Mouse (Mus musculus): ENCODE data around the gene Gm21987. TPM values are rescaled to one million over a fixed set of nuclear protein-coding genes. Genes with fewer than 3 reads are reported as not detected.

Gm21987 gene
- not detected in 2 replicates for polyA plus RNA-seq (2012; rRNA removed)

DNA sequence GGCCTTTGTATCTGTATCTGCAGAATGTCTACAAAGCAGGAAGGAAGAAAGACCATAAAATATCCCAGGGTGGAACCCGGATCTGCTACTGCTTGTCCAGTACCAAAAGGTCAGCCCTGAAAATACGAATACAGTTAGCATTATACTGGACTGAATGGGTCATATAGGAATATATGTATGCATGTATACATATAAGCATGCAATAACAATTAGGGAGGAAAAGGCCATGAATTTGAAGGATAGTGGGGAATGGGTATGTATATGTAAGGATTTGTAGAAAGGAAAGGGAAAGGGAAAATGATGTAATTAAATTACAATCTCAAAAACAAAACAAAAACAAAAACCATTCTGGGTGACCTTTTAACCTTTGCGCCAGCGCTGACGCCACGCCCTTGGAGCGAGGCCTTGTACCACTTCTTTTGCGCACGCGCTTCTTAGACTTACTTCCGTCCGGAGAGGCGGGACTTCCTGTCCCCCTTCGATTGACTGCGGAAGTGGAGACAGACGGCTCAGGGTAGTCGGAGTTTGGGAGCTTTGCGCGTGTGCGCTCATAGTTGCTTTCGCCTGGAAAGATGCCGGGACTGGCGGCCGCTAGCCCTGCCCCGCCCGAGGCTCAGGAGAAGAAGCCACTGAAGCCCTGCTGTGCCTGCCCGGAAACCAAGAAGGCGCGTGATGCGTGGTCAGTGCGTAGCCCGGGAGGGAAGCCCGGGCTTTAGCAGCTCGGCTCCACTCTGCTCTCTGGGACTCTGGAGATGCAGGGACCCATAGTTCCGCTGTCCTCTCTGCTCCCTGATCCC, at the start of gene Gm21987, which contains the start of gene Cox17:
Gene Gm21987 (plus strand): TSS at position 512 of the 797 bp plus-strand sequence.
Gene Cox17 (plus strand): TSS at position 463 of the 797 bp plus-strand sequence.

GRCm38 (mm10) chr16:38341396-38342324, 5.2 kb upstream of the Gm21987 start, which contains the start of gene Maats1:
TSS of gene Maats1 (minus strand) at chr16:38342143.

DNA sequence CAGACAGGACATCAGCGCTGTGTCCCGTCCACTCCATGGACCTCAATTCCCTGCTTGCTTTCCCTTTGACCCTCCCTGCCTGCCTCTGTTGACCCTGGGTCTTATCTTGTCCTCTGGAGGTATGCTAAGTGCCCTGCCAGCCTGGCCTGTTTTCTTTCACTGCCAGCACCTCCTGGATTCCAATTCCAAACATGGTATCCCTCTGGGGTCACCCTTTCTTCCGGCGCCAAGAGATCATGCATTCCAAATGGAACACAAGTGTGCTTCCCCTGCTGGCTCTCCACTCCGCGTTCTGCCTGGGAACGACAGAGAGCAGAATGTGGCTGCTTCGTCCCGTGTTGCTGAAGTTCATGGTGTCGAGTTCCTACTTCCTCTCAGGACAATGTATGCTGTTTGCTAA, 15.1 kb downstream of the Gm21987 start, which contains the start of gene Popdc2:
Gene Popdc2 (plus strand): TSS at position 277 of the 400 bp plus-strand sequence.

Other genes with a start within 250 kb of the Gm21987 start
- gene Nr1i2, start 52.2 kb upstream of the Gm21987 start, polyA plus RNA-seq (2012; rRNA removed), result not detected in 2 replicates
- gene Maats1, start 4.9 kb upstream of the Gm21987 start, polyA plus RNA-seq (2012; rRNA removed), result 1.0 and 1.3 TPM in 2 replicates
- 82.8 and 82.9 TPM in 2 replicates for gene Cox17, start within 50 bp of the Gm21987 start, polyA plus RNA-seq (2012; rRNA removed)
- 0.76 and 0.94 TPM in 2 replicates for gene Popdc2, start 15.2 kb downstream of the Gm21987 start, polyA plus RNA-seq (2012; rRNA removed)
- 0.78 and 2.5 TPM in 2 replicates for gene Pla1a, start 86.1 kb downstream of the Gm21987 start, polyA plus RNA-seq (2012; rRNA removed)
- 61.2 and 64.9 TPM in 2 replicates for gene Adprh, start 105.7 kb downstream of the Gm21987 start, polyA plus RNA-seq (2012; rRNA removed)
- gene Cd80, start 108.5 kb downstream of the Gm21987 start, polyA plus RNA-seq (2012; rRNA removed), result 0.53 and 0.87 TPM in 2 replicates
- 16.5 and 18.9 TPM in 2 replicates for gene Timmdc1, start 175.6 kb downstream of the Gm21987 start, polyA plus RNA-seq (2012; rRNA removed)
- 53.7 and 56.0 TPM in 2 replicates for gene Poglut1, start 203.2 kb downstream of the Gm21987 start, polyA plus RNA-seq (2012; rRNA removed)
- gene Tmem39a, start 211.7 kb downstream of the Gm21987 start, polyA plus RNA-seq (2012; rRNA removed), result 56.6 and 61.0 TPM in 2 replicates

Measured in central nervous system, embryonic 18 days (tissue).